Mouse (Mus musculus): ENCODE measurements at regions not wholly inside any gene's neighbourhood (a gene's known extent, or its start where the extent isn't known, plus 50 kb on each side); places are given as distances from the start of the nearest gene placed in this dataset.

- DNase-seq, result no peak
Observed at GRCm38 (mm10) chr9:47054595-47054994, 56.1 kb downstream of the Gm4791 start.

- DNase-seq, result no peak
Observed at GRCm38 (mm10) chr9:47055558-47055957, 57.0 kb downstream of the Gm4791 start.

- no peak for DNase-seq
Observed at GRCm38 (mm10) chr9:47059339-47060005, 60.9 kb downstream of the Gm4791 start.

- DNase-seq, result no peak
Observed at GRCm38 (mm10) chr9:47060757-47061156, 62.2 kb downstream of the Gm4791 start.

GRCm38 (mm10) chr9:47062516-47062915 is 64.0 kb downstream of the Gm4791 start:
- no peak for DNase-seq

- no peak for DNase-seq
Observed at GRCm38 (mm10) chr9:47063751-47064150, 65.2 kb downstream of the Gm4791 start.

- DNase-seq, result peak; percentile 41
Observed at GRCm38 (mm10) chr9:47064463-47065032, 66.0 kb downstream of the Gm4791 start.

- DNase-seq, result no peak
Observed at GRCm38 (mm10) chr9:47069436-47069835, 70.9 kb downstream of the Gm4791 start.

- DNase-seq, result no peak
Observed at GRCm38 (mm10) chr9:47070958-47071357, 72.4 kb downstream of the Gm4791 start.

- no peak for DNase-seq
Observed at GRCm38 (mm10) chr9:47076946-47077345, 78.4 kb downstream of the Gm4791 start.

GRCm38 (mm10) chr9:47077416-47077815 is 78.9 kb downstream of the Gm4791 start:
- no peak for DNase-seq

GRCm38 (mm10) chr9:47077945-47078344 is 79.4 kb downstream of the Gm4791 start:
- DNase-seq, result no peak

- no peak for DNase-seq
Observed at GRCm38 (mm10) chr9:47081407-47081806, 82.9 kb downstream of the Gm4791 start.

- DNase-seq, result no peak
Observed at GRCm38 (mm10) chr9:47091796-47092195, 93.3 kb downstream of the Gm4791 start.

- DNase-seq, result no peak
Observed at GRCm38 (mm10) chr9:47095656-47096055, 97.1 kb downstream of the Gm4791 start.

GRCm38 (mm10) chr9:47103316-47103715 is 104.8 kb downstream of the Gm4791 start:
- DNase-seq, result no peak

GRCm38 (mm10) chr9:47103966-47104365 is 105.4 kb downstream of the Gm4791 start:
- DNase-seq, result peak; percentile 14

- peak; percentile 18 for DNase-seq
Observed at GRCm38 (mm10) chr9:47108096-47108495, 109.6 kb downstream of the Gm4791 start.

GRCm38 (mm10) chr9:47119253-47119652 is 120.7 kb downstream of the Gm4791 start:
- no peak for DNase-seq

- DNase-seq, result peak; percentile 7
Observed at GRCm38 (mm10) chr9:47123113-47123512, 124.6 kb downstream of the Gm4791 start.

GRCm38 (mm10) chr9:47125517-47125916 is 127.0 kb downstream of the Gm4791 start:
- peak; percentile 17 for DNase-seq

GRCm38 (mm10) chr9:47126236-47126635 is 127.7 kb downstream of the Gm4791 start:
- DNase-seq, result no peak

- DNase-seq, result no peak
Observed at GRCm38 (mm10) chr9:47127756-47128424, 129.3 kb downstream of the Gm4791 start.

- DNase-seq, result no peak
Observed at GRCm38 (mm10) chr9:47129101-47129500, 130.6 kb downstream of the Gm4791 start.

Measured in right cerebral cortex, postnatal 14 days (tissue).